Mouse (Mus musculus) bone marrow macrophage, adult 2 months (primary cell): ENCODE measurements at regions not wholly inside any gene's neighbourhood (a gene's known extent, or its start where the extent isn't known, plus 50 kb on each side); places are given as distances from the start of the nearest gene placed in this dataset.

Experiments
- CTCF ChIP-seq: IDR thresholded peaks from 2 replicates; pipeline ENCODE4 v1.5.1; 2012; ENCODE audit warnings: low read depth, mild to moderate bottlenecking, low read length, moderate library complexity
- POLR2A ChIP-seq: IDR thresholded peaks from 2 replicates; pipeline ENCODE4 v1.6.1; 2012; ENCODE audit warnings: mild to moderate bottlenecking, low read depth, low read length, borderline replicate concordance

DNA sequence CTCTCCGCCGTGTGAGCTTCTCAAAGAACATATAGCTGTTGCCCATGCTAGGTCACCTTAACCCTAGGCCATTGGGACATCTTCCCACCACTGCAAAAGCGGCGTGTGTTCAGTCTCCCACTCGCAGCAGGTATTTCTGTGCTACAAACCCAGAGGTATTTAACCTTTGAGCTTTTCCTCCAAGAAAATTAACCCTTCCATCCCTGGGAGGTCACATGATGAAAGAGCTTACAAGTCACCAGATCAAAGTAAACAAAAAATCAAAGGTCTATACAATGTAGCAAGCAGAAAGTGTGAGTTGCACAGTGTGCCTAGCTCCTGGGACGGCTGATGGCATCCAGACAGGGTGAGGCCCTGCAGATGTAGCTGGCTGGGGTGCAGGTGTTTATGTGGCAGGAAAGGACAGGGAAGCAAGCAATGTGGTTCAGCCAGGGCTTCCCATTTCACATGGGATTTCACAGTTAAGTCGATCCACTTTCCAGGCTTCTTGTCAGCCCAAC lies 51.0 kb upstream of the Agap1 start:
- TF ChIP-seq CTCF (no peak), POLR2A (no peak)
